Mouse (Mus musculus) thymus, postnatal 0 days (tissue): Measurements from ENCODE around the gene Pcgf5. TPM values are rescaled to one million over a fixed set of nuclear protein-coding genes. Genes with fewer than 3 reads are reported as not detected.
"Not testable (repeated sequence)": the region's sequence is repeated elsewhere in the genome, so short reads cannot be mapped to it uniquely, and the experiment has no call there.

Experiments
- DNase-seq: peaks from one replicate; pipeline ENCODE4 v3.0.0-alpha.2; 2015; ENCODE audit warnings: low spot score
- polyA plus RNA-seq: library from polyadenylated mRNA; unstranded; fragments of >200 nt; fragmentation: Nextera tagmentation; extraction: Ambion mirVana; gene quantifications from 2 replicates; pipeline ENCODE4 v1.2.1, GENCODE M21; 2015

Pcgf5 gene
- polyA plus RNA-seq, 1 experiment from 2014 or later = 46.6 TPM

DNA sequence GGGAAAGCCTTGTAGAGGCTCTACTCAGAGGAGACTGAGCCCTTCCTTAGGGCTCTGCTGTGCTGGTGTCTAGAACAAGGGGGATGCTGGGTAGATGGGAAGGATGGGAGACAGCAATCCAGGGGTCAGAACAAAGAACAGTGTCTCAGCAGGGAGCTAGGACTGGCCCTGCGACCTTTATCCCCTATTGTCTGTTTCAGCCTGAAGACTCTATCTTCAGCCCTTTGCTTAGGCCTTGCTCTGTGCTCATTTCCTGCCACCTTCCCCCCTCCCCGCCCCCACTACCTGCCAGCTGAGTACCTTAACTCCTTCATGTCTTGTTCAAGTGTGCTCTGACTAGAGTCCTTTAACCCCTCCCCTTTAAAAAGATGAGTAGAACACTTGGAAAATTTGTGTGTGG lies 36.3 kb downstream of the Pcgf5 start:
- peak; percentile 72 for DNase-seq

DNA sequence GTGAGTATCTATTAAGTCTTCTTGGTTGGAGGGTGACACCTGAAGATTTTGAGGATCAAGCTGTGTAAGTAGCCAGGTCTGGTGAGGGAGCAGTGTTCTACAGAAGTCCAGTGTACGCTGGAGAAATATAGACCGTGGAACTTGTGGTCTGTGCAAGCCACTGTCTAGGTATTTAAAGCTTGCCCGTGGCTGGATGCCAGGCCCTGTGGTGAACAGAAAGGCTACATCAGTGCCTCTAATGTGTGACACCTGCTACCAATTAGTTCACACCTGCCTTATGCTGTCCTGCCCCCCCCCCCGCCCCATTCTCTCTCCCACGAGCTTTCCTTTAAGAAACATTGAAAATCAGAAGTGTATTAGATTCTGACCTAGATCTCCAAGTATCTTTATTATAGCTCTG lies 40.4 kb downstream of the Pcgf5 start:
- DNase-seq = no peak

DNA sequence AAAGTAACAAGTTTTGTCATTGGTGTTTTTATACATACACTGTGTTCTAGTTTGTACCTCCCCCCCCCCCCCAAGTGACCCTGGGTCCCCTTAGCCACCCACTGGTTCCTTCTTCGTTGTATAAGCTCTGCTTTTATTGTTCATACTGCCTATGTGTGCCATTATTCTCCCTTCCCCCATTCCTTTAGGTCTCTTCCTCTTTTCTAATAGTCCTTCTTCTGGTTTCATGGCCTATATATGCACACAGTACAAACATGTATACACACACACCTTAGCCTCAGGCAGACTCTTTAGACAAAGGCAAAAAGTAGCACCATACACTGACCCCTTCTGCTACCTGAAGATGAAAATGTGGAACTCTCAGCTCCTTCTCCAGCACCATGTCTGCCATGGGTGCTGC lies 42.6 kb downstream of the Pcgf5 start:
- no peak for DNase-seq

DNA sequence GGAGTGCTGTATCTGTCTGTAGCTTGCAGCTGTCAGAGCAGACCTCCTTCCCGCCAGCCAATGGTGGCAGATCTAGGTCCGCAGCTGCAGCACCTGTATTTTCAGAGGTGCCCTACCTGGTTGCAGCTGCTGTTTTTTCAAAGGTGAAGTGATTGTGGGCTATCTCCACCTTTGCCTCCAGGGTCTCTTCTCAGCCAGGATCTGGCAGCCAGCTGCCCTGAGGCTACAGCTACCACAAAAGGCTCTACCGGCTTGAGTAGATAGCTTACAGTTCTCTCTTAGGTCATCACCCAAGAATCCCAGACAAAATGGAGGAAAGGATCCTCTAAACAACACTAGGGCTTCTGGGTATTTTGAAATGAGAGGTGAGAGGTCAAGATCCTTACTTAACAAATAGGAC lies 50.4 kb downstream of the Pcgf5 start:
- no peak for DNase-seq

DNA sequence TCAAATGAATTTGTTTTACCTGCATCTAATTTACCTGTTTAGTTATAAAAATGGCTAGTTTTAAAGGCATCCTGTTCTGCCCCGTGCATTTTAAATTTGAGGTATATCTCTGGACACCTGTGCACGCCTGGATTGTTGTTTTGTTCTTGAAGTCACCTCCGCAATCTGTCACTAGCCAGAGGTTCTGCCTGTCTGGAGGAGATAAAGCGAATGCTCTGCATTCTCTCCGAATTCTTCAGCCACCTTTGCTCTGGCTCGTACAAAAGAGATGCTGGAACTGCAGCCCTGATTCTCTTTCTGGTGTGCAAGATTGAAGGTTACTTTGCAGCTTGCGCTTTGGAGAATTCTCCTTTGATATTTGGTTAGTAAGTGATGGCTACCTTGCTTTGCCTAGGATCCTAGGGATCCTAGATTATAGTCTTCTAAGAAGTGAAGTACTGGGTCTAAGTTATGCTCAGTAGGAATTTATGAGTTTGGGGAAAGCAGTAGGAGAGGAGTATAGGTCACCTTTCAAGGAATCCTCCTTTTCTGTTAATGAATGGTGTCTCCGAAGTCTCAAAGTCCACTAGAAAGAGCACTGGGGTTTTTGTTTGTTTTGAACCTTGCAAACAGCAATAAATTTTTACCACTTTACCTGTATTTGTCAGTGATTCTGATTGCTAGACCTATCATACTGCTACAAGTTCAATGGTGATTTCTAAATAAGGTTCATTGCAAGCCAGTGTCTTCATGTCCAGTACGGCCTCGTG lies 60.4 kb downstream of the Pcgf5 start:
- no peak for DNase-seq

DNA sequence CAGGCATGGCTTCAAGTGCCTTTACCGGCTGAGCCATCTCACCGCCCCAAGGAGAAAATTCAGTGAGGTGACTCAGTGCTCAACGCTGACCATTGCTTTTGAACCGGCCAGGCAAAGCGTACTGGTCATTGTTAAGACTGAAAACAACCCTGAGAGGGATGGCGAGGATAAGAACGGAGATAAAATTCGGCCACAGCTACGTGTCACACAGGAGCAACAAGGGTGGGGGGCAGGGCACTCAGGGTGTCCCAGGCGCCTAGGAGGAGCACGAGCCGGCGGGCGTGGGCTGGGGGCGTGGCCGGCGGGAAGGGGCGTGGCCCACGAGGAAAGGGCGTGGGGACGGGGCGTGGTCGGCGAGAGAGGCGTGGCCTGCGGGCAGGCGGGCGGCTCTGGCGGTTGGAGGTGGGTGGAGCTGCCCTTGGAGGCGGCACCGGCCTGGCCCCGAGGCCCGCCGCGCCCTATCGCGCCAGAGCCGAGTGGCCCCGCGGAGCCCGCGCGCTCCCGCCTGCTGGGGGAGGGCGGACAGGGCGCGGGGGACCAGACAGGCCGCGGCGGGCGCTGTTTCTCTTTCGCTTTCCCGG lies 61.3 kb downstream of the Pcgf5 start:
- peak; percentile 94 for DNase-seq

DNA sequence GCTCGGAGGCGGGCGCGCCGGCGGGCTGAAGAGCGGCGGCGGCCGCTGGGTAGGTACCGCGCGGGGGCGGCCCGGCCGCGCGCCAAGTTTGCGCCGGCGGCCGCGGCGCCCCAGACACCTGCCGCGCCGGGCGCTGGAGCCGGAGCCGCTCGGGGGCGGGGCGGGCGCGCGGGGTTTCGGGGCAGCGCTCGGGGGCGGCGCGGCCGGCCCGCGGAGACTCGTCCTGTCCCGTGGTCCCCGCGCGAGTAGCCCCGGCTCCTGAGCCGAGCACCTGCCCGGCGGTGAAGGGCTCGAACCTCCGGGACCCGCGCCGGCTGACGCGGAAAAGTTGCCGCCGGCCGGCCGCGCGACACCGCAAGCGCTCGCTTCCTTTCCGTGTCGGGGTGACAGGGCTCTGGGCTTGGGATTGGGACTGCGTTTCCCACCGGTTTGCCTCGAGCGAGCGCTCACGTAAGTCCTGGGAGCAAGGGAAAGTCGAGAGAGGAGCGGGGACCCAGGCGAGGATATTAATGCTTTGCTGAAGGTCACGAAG lies 61.8 kb downstream of the Pcgf5 start:
- DNase-seq = no peak

DNA sequence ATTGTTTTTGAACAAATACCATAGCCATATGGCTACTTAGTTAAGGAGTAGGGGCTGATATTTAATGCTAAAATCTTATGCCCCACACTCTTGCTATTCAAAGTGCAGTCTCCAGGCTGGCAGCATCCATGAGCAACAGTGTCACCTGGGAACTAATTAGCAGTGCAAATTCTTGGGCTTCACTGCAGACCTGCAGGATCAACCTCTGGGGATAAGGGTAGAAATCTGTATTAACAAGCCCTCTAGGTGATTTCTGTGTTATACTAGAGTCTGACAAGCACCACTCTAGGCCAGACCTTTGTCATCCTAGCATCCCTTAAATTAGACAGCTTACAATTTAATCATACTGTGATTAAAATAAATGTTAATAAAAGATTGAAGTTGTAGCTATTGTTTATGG lies 71.8 kb downstream of the Pcgf5 start:
- DNase-seq = no peak

DNA sequence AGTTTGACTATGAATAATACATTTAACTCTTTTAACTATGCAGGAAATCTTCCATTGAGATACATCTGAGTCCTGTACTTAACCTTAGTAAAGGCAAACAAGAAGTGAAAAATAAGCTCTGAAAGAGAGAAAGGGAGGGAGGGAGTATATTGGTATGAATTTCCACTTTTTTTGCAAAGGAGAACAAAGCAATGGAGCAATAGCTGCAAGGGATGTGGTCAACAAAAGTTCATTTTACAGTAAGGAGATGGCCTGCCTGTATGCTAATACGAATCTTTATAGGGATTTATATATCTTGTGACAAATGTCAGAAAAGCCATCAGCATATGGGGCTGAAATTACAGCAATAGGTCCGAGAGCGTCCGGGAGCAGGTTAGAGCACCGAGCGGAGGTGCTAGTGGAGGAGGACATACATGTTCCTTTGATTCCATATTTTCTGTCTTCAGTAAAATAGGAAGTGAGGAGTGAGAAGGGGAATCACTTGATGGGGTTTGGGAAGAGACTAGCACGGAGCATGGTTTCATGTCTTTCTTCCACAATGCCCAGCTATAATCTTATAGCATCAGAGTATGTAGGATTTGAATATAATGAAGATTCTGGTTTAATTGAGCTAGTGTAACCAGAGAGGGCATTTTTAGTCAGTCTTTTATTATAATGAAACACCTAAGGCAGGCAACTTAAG lies 79.2 kb downstream of the Pcgf5 start:
- DNase-seq = no peak

DNA sequence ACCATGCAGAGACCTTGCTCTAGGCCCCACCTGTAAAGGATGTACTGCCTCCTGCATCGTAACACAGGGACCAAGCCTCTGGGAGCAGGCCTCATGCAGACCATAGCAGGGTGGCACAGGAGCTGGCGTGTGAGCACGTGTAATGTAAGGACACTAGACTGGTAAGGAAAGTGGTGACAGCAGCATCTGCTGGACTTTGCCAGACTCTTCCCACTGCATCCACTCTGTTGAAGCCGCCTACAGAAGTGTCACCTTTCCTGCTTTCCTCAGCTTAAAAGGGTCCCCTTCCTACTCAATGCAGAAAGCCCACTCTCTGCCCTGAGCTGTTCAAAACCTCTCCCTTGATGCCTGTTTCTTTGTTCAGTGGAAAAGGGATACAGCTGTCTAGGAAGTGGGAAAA lies 80.0 kb downstream of the Pcgf5 start:
- DNase-seq = no peak

DNA sequence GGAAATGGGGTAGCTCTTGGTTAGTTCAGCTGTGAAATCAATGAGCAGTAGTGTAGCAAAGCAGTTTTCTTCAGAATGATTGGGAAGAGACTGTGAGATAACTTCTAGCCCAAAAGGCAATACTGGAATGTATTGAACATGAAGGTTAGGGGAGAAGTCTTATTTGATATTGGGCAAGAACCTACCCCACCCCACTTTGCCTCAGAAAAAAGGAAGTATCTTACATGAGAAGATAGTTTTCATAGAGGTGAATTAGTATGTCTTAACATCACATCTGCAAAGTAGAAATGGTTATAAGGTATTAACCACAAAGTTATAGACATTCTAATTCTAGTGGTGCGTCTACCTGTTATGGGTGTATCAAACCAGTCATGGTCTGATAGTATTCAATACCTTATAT lies 81.2 kb downstream of the Pcgf5 start:
- no peak for DNase-seq

DNA sequence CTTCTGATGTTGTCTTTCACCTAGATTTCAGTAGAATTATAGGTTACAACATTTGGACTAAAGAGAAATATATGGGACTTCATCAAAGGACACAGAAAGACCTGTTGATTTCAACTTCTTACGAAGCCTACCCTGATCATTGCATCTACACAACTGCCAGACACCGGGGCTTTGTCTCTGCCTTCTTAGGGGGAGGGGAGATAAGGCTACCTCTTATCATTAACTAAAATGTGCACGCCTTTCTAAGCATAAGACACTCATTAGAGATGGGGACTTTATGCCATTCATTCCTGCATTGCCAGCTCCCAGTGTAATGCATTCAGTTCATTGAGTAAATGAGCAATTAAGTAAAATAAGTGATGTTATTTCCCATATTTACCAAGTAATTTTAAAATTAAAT lies 85.1 kb downstream of the Pcgf5 start:
- DNase-seq = no peak

DNA sequence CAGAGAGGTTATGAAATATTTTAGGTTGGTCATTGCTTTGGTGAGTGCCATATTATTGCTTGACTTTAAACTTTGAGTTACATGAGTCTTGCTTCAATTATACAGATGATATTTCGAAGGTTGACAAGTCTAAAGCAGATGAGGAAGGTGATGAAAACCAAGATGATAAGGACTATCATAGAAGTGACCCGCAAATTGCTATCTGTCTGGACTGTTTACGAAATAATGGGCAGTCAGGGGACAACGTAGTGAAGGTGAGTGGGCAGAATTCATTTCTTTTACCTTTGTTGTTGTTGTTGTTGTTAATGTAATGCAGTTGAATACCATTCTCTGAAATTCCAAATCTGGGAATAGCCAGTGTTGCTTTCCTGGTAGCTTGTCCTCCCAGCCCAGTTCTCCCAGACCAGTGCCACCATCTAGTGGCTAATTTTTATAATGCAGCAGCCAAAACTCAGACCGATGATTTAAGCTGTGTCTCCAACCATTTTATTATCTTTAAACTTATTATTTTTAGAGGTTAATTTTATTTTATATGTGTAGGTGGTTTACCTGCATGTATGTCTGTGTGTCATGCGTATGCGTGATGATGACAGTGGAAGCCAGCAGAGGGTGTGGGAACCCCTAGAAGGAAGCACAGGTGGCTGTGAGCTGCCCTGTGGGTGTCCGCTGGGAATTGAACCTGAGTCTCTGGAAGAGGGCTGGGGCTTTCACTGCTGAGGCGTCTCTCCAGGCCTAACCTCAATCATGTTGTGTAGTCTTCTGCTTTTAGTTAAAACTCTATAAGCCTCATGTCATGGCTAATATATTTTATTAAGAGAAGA lies 92.0 kb downstream of the Pcgf5 start:
- DNase-seq = peak; percentile 18

DNA sequence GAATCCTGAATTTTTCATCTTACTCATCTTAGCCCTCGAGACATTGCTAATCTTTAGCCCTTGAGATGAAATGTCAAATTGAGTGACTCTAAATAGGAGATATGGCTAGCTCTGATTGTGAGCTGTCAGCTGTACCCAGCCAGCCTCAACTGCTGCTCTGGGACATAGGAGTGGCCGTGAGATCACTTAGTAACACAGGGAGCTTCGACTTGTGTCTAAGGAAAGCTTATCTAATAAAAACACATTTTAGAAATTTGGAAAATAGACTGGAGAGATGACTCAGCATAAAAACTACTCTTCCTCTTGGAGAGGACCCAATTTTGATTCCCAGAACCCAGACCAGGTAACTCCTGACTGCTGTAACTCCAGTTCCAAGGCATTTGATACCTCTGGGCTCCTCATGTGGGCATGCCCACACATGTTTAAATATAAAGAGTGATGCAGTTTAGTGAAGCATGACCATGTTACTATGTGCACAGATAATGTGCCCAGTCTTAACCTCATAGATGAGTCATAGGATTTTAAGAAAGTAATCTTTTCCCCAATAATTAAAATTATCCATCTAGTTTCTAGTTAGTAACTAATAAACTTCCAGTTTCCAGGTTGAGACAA lies 103.0 kb downstream of the Pcgf5 start:
- no peak for DNase-seq

DNA sequence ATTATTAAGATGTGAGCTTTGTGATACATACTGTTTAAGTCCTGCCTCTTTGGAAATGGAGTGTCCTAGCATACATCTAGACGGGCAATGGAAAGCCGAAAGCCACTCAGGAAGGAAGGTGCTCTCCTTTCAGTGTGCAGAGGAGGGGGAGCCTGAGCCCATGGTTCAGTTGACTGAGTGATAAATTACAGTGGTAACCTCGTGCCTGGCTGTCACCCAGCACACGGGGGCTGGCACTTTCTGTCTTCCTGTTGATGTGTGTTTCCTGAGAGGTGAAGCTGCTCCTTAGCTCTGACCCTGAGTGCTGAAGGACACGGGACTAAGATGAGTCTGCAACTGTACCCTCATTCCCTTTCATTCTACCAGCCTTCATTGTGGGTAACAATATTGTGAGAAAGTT lies 103.6 kb downstream of the Pcgf5 start:
- no peak for DNase-seq

DNA sequence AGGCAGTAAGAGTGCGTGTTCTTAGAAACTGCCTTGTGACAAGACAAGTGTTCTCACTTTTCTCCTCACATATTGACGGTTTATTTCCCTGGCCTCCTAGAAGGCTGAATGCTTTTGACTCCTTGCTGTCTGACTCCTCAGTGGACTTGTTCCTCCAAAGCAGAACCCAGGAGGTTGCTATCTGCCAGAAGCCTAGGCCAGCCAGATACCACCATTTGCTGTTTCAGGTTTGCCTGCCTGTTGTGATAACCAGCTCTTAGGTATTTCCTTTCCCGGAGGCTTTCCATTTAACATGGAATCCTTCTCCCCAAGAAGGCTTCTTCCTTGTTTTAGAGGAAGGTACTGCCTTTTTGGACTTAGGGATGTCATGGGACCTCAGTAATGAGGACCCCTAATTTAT lies 104.1 kb downstream of the Pcgf5 start:
- DNase-seq = not testable (repeated sequence)

DNA sequence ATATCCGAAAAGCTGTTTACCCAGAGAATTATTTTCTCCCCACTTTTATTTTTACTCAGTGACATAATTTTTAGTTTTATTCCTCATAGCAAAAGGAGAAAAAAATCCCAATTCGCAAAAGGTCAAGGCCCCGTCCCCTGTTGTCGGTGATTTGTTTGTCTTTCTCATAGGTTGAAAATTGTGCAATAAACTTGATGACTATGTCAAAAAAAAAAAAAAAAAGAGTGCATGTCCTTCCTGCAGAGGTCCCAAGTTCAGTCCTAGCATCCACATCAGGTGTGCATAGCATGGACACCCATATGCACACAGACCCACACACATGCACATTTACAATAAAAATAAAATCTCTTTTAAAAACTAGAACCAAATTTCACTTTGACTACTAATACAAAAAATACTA lies 105.3 kb downstream of the Pcgf5 start:
- no peak for DNase-seq

DNA sequence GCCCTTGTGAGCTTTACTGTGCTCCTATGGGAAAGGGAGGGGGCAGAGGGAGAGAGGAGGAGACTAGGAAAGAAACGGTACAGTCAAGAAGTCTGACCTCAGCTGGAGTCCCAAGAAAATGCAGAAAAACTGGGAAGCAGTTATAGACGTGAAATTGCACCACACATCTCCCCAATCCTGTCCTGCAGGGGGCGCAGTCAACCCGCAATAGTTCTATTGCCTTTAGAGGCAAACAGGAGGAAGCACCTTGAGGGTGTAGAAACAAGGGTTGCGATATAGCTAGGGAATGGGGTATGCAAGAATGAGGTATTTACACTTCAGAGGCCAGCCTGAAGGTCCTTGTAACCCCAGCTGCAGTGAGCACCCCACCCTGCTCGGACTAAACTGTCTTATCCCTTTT lies 122.0 kb downstream of the Pcgf5 start:
- DNase-seq = peak; percentile 83

DNA sequence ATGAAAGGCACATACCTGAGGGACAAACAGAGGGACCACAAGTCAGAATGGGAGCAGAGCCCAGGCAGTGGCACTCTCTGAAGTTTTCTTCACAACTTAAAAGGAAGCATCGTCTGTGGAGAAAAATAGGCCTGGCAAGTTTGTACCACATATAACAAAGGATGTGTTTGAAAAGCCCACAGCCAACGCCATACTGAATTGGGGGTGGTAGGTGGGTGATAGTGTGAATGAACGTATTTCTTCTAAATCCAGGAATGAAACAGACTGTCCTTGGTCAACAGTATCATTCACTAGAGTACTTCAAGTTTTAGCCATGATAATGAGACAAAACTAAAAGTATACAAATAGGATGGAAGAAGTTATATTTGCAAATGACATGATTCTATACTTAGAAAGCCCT lies 123.2 kb downstream of the Pcgf5 start:
- no peak for DNase-seq

DNA sequence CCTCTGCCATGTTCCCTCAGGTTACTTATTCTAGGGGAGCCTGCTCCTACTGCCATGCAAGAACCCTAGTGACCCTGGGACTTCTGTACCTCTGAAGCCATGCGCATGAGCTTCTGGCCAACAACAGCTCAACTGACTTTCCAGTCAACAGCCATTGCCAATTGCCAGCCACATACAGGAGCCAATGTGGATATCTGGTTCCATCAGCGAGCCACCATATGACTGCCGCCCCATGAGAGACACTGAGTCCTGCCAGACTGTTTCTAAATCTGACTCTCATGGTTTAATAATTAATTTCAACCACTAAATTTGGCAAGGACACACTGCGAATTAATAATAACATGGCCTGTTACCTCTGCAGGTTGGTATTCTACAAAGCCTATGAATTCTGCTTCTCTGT lies 128.5 kb downstream of the Pcgf5 start:
- DNase-seq = no peak

DNA sequence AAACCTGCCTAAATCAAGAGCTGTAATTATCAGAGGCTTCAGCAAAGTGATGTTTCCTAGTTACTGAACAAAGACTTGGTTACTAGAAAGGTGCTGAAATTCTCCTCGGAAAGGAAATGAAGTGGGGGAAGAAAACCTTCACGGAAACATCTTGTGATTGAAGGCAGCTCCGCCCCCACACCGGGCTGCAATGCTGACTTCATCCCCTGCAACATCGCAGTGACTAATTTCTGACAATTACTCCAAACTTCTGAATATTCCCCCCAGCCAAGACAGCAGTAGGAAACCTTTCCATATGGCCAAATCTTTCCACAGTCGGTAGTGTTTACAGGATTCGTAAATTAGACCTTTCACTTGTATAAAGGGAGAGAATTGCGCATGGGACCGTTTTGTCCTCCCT lies 129.0 kb downstream of the Pcgf5 start:
- peak; percentile 73 for DNase-seq
